Mouse (Mus musculus) bone marrow macrophage, adult 2 months (primary cell): ENCODE data around the gene Mapk6. TPM values are rescaled to one million over a fixed set of nuclear protein-coding genes. Genes with fewer than 3 reads are reported as not detected.
A peak's percentile ranks its signal among the peaks of the same experiment; 100 is the strongest.
"Not testable (repeated sequence)": the region's sequence is repeated elsewhere in the genome, so short reads cannot be mapped to it uniquely, and the experiment has no call there.

Source experiments
- H3K27ac ChIP-seq: 2 replicates; pipeline ENCODE4 v1.5.1; 2012; ENCODE audit warnings: low read depth, low read length; ENCODE audit not compliant: insufficient read depth
- H3K4me1 ChIP-seq: 2 replicates; pipeline ENCODE4 v1.6.1; 2012; ENCODE audit warnings: low read length; ENCODE audit not compliant: control insufficient read depth, insufficient read depth
- H3K4me3 ChIP-seq: 2 replicates; pipeline ENCODE4 v1.5.1; 2012; ENCODE audit warnings: mild to moderate bottlenecking, low read length, moderate library complexity; ENCODE audit not compliant: insufficient read depth
- CTCF ChIP-seq: IDR thresholded peaks from 2 replicates; pipeline ENCODE4 v1.5.1; 2012; ENCODE audit warnings: low read depth, mild to moderate bottlenecking, low read length, moderate library complexity
- POLR2A ChIP-seq: IDR thresholded peaks from 2 replicates; pipeline ENCODE4 v1.6.1; 2012; ENCODE audit warnings: mild to moderate bottlenecking, low read depth, low read length, borderline replicate concordance
- polyA plus RNA-seq: library from polyadenylated mRNA; stranded (reverse); fragments of >200 nt; gene quantifications from 2 replicates; pipeline ENCODE4 v1.2.4, GENCODE M21; 2012; ENCODE audit not compliant: missing spikeins, insufficient read depth, insufficient read length

Mapk6 gene
- polyA plus RNA-seq, result 31.3 and 39.7 TPM in 2 replicates

DNA sequence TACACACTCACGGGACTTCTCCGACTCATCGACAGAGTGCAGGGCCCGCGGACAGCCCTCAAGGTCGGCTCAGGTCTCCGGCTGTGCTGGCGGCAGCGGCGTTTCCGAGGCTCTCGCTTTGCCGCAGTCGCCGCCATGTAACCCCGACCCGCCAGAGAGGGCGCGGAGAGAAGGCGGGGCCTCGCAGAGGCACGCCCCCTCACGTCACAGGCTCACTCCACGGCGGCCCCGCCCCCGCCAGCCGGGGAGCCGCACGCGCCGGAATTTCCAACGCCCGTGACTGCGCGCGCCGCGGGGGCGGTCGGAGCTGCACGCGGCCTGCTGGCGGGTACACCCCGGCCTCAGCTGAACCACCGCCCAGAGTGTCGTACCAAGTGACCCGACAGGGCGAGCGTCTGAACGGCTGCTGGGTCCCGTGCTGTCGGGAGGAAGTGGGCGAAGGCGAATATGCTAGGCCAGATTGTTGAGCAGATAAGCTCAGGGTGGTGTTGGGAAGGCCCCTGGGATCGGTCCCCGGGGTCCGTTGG lies at the start of gene Mapk6:
TSS of gene Mapk6 (minus strand) at position 154 of the 527 bp plus-strand sequence.
- peak within 1 kb of the TSS; percentile 95 for H3K27ac ChIP-seq
- H3K4me1 ChIP-seq, result peaks cover 61% of the 10 kb centered on the region
- H3K4me3 ChIP-seq, result peak within 1 kb of the TSS; percentile 98
- no peak; the same call in 1 of the 2 replicates for TF ChIP-seq POLR2A
- TF ChIP-seq CTCF, result no peak

- TF ChIP-seq CTCF (no peak), POLR2A (no peak)
- H3K27ac ChIP-seq, result no peak overlapping the region
- no peak overlapping the region for H3K4me3 ChIP-seq
- H3K4me1 ChIP-seq, result 0 out of 2 replicates have a peak, but pooled peaks cover 4% of the 10 kb centered on the region
Observed at GRCm38 (mm10) chr9:75455684-75456083, 45.9 kb upstream of the Mapk6 start.

DNA sequence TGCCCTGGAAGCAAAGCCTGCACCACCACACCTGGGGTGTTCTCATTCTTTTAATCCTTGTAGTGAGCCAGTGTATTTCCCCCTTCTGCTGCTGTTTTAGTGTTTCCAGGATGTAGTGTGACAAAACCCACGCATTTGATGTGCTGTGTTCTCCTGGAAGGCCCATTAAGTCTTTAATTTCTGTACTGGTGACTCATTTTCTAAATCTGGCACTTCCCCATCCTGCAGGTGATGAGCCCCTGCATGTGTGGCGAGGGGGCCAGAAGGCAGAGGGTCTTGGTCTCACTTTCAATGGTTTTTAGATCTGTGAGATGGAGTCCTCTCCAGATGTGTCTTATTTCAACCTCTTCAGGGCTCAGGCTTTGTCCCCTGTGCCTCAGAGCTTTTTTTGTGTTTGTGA lies 44.2 kb upstream of the Mapk6 start:
- Histone ChIP-seq H3K27ac (no peak overlapping the region), H3K4me1 (0 out of 2 replicates have a peak, but pooled peaks cover 4% of the 10 kb centered on the region), H3K4me3 (no peak overlapping the region)
- no peak for TF ChIP-seq POLR2A
- no peak for TF ChIP-seq CTCF

DNA sequence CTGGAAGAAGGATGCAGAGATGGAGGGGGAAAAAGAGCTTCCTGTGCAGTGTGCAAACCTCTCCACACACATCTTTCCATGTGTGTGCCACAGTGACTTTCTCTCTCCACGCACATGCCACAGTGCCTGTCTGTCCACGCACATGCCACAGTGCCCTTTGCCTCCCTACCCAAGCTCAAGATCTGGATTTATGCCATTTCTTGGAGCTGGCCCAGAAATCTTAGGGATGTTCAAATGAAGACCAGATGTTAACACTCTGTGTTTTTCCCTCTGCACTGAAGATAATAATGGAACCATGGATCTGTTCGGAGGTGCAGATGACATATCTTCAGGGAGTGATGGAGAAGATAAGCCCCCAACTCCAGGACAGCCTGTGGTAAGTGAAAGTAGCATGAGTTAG lies 38.2 kb upstream of the Mapk6 start:
- Histone ChIP-seq H3K4me1 (0 out of 2 replicates have a peak, but pooled peaks cover 2% of the 10 kb centered on the region), H3K4me3 (no peak overlapping the region), H3K27ac (no peak overlapping the region)
- TF ChIP-seq POLR2A, result no peak
- TF ChIP-seq CTCF, result no peak

DNA sequence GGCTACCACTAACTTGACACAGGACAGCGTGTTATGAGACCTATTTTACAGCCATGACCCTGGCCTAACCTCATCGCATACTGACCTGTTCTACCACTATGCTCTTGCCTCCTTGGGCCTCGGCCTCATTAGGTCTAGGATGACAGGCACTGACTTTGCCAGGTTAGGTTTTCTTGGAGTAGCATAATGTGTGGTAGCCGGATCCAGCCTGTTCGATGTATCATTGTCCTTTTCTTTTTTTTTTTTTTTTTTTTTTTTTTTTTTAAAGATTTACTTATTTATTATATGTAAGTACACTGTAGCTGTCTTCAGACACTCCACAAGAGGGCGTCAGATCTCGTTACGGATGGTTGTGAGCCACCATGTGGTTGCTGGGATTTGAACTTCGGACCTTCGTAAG lies 36.8 kb upstream of the Mapk6 start:
- not testable (repeated sequence) for H3K27ac ChIP-seq, H3K4me1 ChIP-seq, H3K4me3 ChIP-seq

GRCm38 (mm10) chr9:75444981-75445380 lies 35.2 kb upstream of the Mapk6 start:
- Histone ChIP-seq H3K27ac (no peak overlapping the region), H3K4me1 (peaks cover 9% of the 10 kb centered on the region), H3K4me3 (no peak overlapping the region)
- no peak for TF ChIP-seq CTCF
- no peak for TF ChIP-seq POLR2A

- Histone ChIP-seq H3K4me3 (peak overlapping the region; percentile 96), H3K4me1 (peaks cover 17% of the 10 kb centered on the region), H3K27ac (no peak overlapping the region)
- no peak for TF ChIP-seq CTCF
- TF ChIP-seq POLR2A, result no peak
Observed at GRCm38 (mm10) chr9:75441691-75442131, 31.9 kb upstream of the Mapk6 start.

GRCm38 (mm10) chr9:75440796-75441666 lies 31.2 kb upstream of the Mapk6 start, which contains the start of gene Leo1:
TSS of gene Leo1 (plus strand) at chr9:75441524.
- Histone ChIP-seq H3K4me3 (peak within 1 kb of the TSS; percentile 96), H3K27ac (peak within 1 kb of the TSS; percentile 16), H3K4me1 (peaks cover 20% of the 10 kb centered on the region)
- TF ChIP-seq CTCF, result no peak

GRCm38 (mm10) chr9:75437653-75438385 lies 28.0 kb upstream of the Mapk6 start:
- no peak overlapping the region for H3K27ac ChIP-seq
- no peak overlapping the region for H3K4me3 ChIP-seq
- H3K4me1 ChIP-seq, result peaks cover 39% of the 10 kb centered on the region
- no peak for TF ChIP-seq POLR2A
- TF ChIP-seq CTCF, result no peak

DNA sequence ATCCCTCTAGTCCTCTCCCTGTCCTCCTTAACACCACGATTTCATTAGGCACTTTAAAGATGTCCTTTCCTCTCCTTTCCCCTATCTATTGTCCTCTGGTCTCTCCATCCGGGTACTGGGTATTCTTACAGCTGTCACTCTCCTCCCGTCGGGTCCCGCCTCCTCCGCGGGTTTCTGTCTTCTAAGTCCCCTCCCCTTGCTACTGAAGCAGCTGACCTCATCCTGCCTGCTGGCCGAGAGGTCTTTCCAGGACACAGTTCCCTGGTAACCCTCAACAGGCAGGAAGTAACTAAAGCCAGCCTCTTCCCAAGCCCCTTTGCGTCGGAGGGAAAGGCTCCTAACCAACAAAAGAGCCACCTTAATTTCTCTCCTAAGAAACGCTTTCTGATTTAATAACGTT lies 26.1 kb upstream of the Mapk6 start:
- TF ChIP-seq CTCF (no peak), POLR2A (no peak)
- no peak overlapping the region for H3K4me3 ChIP-seq
- peak overlapping the region; percentile 90 for H3K27ac ChIP-seq
- peaks cover 38% of the 10 kb centered on the region for H3K4me1 ChIP-seq
